Mouse (Mus musculus): ENCODE results near the gene Uba3. TPM values are rescaled to one million over a fixed set of nuclear protein-coding genes. Genes with fewer than 3 reads are reported as not detected.
A peak's percentile ranks its signal among the peaks of the same experiment; 100 is the strongest.

Uba3 gene
- polyA plus RNA-seq, 1 experiment from 2014 or later = 26.0 TPM

GRCm38 (mm10) chr6:97226083-97226491 lies 20.6 kb upstream of the Uba3 start:
- H3K27ac ChIP-seq (replicated peaks) = no peak overlapping the region
- no peaks in the 10 kb centered on the region for H3K27me3 ChIP-seq
- WGBS (ENCODE audit: insufficient replicate concordance) = 48% methylated on average over 1 of the region's 1 CpGs
- no peak overlapping the region for H3K4me2 ChIP-seq
- ATAC-seq (ENCODE audit: insufficient read depth) = no peak
- H3K9ac ChIP-seq = no peak overlapping the region
- H3K36me3 ChIP-seq (replicated peaks) = peaks cover 26% of the 10 kb centered on the region
- no peak overlapping the region for H3K4me3 ChIP-seq (replicated peaks)
- H3K4me1 ChIP-seq (replicated peaks) = peaks cover 34% of the 10 kb centered on the region
- no peaks in the 10 kb centered on the region for H3K9me3 ChIP-seq (replicated peaks)

- Histone ChIP-seq H3K9ac (no peak overlapping the region), H3K27ac (replicated peaks) (no peak overlapping the region), H3K36me3 (replicated peaks) (peaks cover 12% of the 10 kb centered on the region), H3K9me3 (replicated peaks) (no peaks in the 10 kb centered on the region), H3K4me2 (no peak overlapping the region), H3K4me3 (replicated peaks) (no peak overlapping the region), H3K4me1 (replicated peaks) (peaks cover 36% of the 10 kb centered on the region), H3K27me3 (no peaks in the 10 kb centered on the region)
- 81% methylated on average over 8 of the region's 8 CpGs for WGBS (ENCODE audit: insufficient replicate concordance)
- no peak for ATAC-seq (ENCODE audit: insufficient read depth)
These were observed 19.1 kb upstream of the Uba3 start for GRCm38 (mm10) chr6:97224505-97224904.

- Histone ChIP-seq H3K4me1 (replicated peaks) (peaks cover 42% of the 10 kb centered on the region), H3K36me3 (replicated peaks) (peaks cover 8% of the 10 kb centered on the region; the same call in 1 of the 2 replicates), H3K4me3 (replicated peaks) (no peak overlapping the region), H3K9ac (no peak overlapping the region), H3K9me3 (replicated peaks) (no peaks in the 10 kb centered on the region), H3K27ac (replicated peaks) (no peak overlapping the region), H3K27me3 (no peaks in the 10 kb centered on the region), H3K4me2 (no peak overlapping the region)
- no peak for ATAC-seq (ENCODE audit: insufficient read depth)
- 52% methylated on average over 4 of the region's 4 CpGs for WGBS (ENCODE audit: insufficient replicate concordance)
These were observed 18.1 kb upstream of the Uba3 start for GRCm38 (mm10) chr6:97223566-97223965.

DNA sequence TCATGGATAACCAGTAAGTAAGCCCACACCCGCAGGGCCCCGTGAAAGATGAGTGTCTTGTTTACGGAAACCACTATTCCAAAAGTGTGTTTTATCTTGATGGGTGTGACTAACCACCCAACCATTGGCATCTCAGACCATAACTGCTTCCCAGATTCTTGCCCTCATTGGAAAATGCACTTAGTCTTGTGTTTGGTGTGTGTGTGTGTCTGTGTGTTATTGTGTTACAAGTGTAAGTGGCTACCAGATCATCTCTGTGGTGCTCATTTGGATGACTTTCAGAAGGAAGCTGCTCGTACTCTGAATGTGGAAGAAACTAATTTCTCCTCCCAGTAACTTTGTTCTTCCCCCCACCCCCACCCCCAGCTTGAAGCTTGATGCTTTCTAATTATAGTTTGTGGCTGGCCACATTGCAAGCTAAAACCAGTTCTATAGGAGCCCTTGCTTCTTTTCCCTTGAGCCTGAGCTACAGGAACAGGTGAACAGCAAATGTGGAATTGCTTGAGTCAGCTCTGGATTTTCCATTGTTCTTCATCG lies 17.6 kb upstream of the Uba3 start:
- H3K4me2 ChIP-seq = peak overlapping the region; percentile 38; the same call in 1 of the 2 replicates
- H3K9ac ChIP-seq = no peak overlapping the region
- H3K27ac ChIP-seq (replicated peaks) = no peak overlapping the region
- H3K4me1 ChIP-seq (replicated peaks) = peaks cover 43% of the 10 kb centered on the region
- H3K36me3 ChIP-seq (replicated peaks) = peaks cover 8% of the 10 kb centered on the region; the same call in 1 of the 2 replicates
- WGBS (ENCODE audit: insufficient replicate concordance) = 21% methylated on average over 5 of the region's 5 CpGs
- ATAC-seq (ENCODE audit: insufficient read depth) = no peak
- H3K9me3 ChIP-seq (replicated peaks) = no peaks in the 10 kb centered on the region
- no peak overlapping the region for H3K4me3 ChIP-seq (replicated peaks)
- no peaks in the 10 kb centered on the region for H3K27me3 ChIP-seq

- Histone ChIP-seq H3K4me1 (replicated peaks) (peaks cover 43% of the 10 kb centered on the region), H3K9me3 (replicated peaks) (no peaks in the 10 kb centered on the region), H3K4me3 (replicated peaks) (no peak overlapping the region), H3K9ac (no peak overlapping the region), H3K4me2 (no peak overlapping the region), H3K27ac (replicated peaks) (0 out of 2 replicates have a peak overlapping the region, but pooled peaks have one; percentile 5), H3K36me3 (replicated peaks) (peaks cover 5% of the 10 kb centered on the region; the same call in 1 of the 2 replicates), H3K27me3 (no peaks in the 10 kb centered on the region)
- 33% methylated on average over 6 of the region's 6 CpGs for WGBS (ENCODE audit: insufficient replicate concordance)
- 0 out of 2 replicates have a peak, but pooled peaks have one; percentile 40 for ATAC-seq (ENCODE audit: insufficient read depth)
These were observed 16.9 kb upstream of the Uba3 start for GRCm38 (mm10) chr6:97222321-97222720.

- 0 out of 2 replicates have a peak overlapping the region, but pooled peaks have one; percentile 5 for H3K27ac ChIP-seq (replicated peaks)
- ATAC-seq (ENCODE audit: insufficient read depth) = no peak
- 44% methylated on average over 15 of the region's 15 CpGs for WGBS (ENCODE audit: insufficient replicate concordance)
- H3K9me3 ChIP-seq (replicated peaks) = no peaks in the 10 kb centered on the region
- no peak overlapping the region for H3K4me3 ChIP-seq (replicated peaks)
- H3K4me2 ChIP-seq = no peak overlapping the region
- peaks cover 3% of the 10 kb centered on the region; the same call in 1 of the 2 replicates for H3K36me3 ChIP-seq (replicated peaks)
- no peak overlapping the region for H3K9ac ChIP-seq
- peaks cover 43% of the 10 kb centered on the region for H3K4me1 ChIP-seq (replicated peaks)
- no peaks in the 10 kb centered on the region for H3K27me3 ChIP-seq
These were observed 16.0 kb upstream of the Uba3 start for GRCm38 (mm10) chr6:97221205-97222025.

GRCm38 (mm10) chr6:97220672-97221071 lies 15.2 kb upstream of the Uba3 start:
- no peak for ATAC-seq (ENCODE audit: insufficient read depth)
- Histone ChIP-seq H3K4me2 (no peak overlapping the region), H3K9me3 (replicated peaks) (no peaks in the 10 kb centered on the region), H3K27me3 (no peaks in the 10 kb centered on the region), H3K9ac (no peak overlapping the region), H3K4me3 (replicated peaks) (no peak overlapping the region), H3K36me3 (replicated peaks) (peaks cover 3% of the 10 kb centered on the region; the same call in 1 of the 2 replicates), H3K27ac (replicated peaks) (no peak overlapping the region), H3K4me1 (replicated peaks) (peaks cover 42% of the 10 kb centered on the region)
- 59% methylated on average over 3 of the region's 5 CpGs for WGBS (ENCODE audit: insufficient replicate concordance)

DNA sequence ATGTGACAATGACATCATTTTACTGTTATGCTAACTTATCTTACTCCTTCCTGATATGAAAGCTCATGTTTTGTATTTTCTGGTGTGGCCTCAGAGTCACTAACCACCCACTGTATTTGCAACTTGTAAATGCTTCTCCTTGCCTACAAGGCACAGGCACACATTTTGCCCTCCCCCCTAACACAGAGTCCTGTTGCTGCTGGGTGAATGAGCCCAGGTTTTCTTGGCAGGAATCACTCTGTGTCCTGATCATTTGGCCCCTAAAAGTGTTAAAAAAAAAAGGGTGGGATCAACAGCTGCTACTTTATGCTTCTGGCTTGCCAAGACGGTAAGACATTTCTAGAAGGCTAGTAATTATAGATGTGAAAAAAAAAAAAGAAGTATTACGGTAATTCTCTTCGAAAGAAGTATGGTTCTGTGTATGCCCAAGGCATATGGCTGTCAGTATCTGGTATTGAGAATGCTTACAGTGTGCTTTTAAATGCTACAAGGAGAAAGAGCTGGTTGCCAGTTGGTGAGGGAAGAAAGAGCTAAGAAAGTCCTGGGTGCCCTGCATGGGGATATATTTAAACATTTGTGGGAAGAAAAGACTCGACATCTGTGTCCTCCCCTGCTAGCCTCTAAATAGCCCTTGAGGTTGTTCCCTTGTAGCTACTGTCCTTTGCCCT lies 10.8 kb upstream of the Uba3 start:
- no peak overlapping the region for H3K27ac ChIP-seq (replicated peaks)
- no peak for ATAC-seq (ENCODE audit: insufficient read depth)
- H3K4me1 ChIP-seq (replicated peaks) = peaks cover 47% of the 10 kb centered on the region
- WGBS (ENCODE audit: insufficient replicate concordance) = 72% methylated on average over 4 of the region's 4 CpGs
- peaks cover 12% of the 10 kb centered on the region for H3K36me3 ChIP-seq (replicated peaks)
- H3K9ac ChIP-seq = no peak overlapping the region
- H3K9me3 ChIP-seq (replicated peaks) = no peaks in the 10 kb centered on the region
- H3K4me2 ChIP-seq = no peak overlapping the region
- no peak overlapping the region for H3K4me3 ChIP-seq (replicated peaks)
- no peaks in the 10 kb centered on the region for H3K27me3 ChIP-seq

DNA sequence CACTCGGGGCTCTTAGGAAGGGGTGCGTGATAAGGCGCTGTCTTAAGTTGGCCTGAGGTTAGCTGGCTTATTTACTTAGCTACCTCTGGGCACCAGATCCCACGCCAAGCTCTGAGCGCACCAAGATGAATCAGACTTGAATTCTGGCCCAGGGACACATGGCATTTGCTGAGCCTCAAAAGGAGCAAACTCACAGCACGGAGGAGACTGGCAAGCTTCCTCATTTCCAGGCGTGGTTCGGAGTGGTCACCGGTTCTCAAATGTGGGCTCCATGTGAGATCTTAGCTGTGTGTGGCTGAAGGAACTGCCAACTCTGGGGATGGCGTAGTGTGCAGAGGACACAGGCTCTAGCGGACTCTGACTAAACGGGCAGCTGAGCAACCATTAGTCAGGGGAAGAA lies 6.5 kb upstream of the Uba3 start:
- Histone ChIP-seq H3K4me1 (replicated peaks) (peaks cover 72% of the 10 kb centered on the region), H3K27me3 (no peaks in the 10 kb centered on the region), H3K27ac (replicated peaks) (peak overlapping the region; percentile 79), H3K9ac (peak overlapping the region; percentile 69), H3K9me3 (replicated peaks) (no peaks in the 10 kb centered on the region), H3K36me3 (replicated peaks) (peaks cover 12% of the 10 kb centered on the region), H3K4me2 (peak overlapping the region; percentile 84), H3K4me3 (replicated peaks) (peak overlapping the region; percentile 74)
- 0 out of 2 replicates have a peak, but pooled peaks have one; percentile 32 for ATAC-seq (ENCODE audit: insufficient read depth)
- 17% methylated on average over 12 of the region's 12 CpGs for WGBS (ENCODE audit: insufficient replicate concordance)

DNA sequence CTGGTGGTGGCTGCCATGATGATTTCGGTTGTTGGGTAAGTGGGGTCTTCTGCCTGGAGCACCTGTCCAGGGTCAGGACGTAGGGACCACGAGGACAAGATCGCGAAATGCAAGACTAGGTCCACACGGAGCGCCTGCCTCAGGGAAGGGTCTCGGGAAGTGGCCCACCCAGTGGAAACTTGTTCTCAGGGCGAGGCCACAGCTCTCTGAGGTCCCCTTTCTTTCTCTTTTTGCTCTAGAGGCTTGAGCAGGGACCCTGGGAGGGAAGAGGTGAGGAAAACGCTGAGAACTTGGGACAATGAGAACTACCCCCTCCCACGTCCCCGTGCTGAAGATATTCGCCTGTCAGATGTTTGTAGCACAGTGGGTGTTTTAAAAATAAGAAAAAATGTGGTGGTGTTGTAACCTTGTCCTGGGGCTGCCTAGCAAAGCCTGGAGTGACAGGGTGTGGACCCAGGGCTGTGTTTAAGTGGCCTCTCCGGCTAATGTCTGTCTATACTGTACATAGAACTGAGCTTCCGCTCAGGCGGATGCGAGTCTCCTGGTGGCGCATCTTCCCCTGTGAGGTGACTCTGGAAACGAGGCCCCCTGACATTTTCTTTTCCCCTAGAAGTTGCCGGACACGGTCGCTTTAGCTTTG lies 5.6 kb upstream of the Uba3 start:
- Histone ChIP-seq H3K36me3 (replicated peaks) (peaks cover 12% of the 10 kb centered on the region), H3K27ac (replicated peaks) (peak overlapping the region; percentile 79), H3K4me2 (peak overlapping the region; percentile 84), H3K9me3 (replicated peaks) (no peaks in the 10 kb centered on the region), H3K4me3 (replicated peaks) (peak overlapping the region; percentile 74), H3K4me1 (replicated peaks) (peaks cover 75% of the 10 kb centered on the region), H3K9ac (peak overlapping the region; percentile 69), H3K27me3 (no peaks in the 10 kb centered on the region)
- under 1% methylated on average over 22 of the region's 22 CpGs for WGBS (ENCODE audit: insufficient replicate concordance)
- ATAC-seq (ENCODE audit: insufficient read depth) = peak; percentile 79

Data from liver, embryonic 15.5 days (tissue).